Mouse (Mus musculus): ENCODE measurements around the gene Olfr824. TPM values are rescaled to one million over a fixed set of nuclear protein-coding genes. Genes with fewer than 3 reads are reported as not detected.

Gene Olfr824
- polyA plus RNA-seq, 1 experiment from 2014 or later = not detected

Other genes starting within 250 kb of the Olfr824 start
- gene Olfr815, start 224.1 kb downstream of the Olfr824 start, polyA plus RNA-seq (2015; fragmentation: Nextera tagmentation; extraction: Ambion mirVana) = not detected in 2 replicates
- gene Olfr816, start 214.4 kb downstream of the Olfr824 start, polyA plus RNA-seq (2015; fragmentation: Nextera tagmentation; extraction: Ambion mirVana) = not detected in 2 replicates
- not detected in 2 replicates for gene Olfr818, start 180.9 kb downstream of the Olfr824 start, polyA plus RNA-seq (2015; fragmentation: Nextera tagmentation; extraction: Ambion mirVana)
- gene Olfr819, start 162.7 kb downstream of the Olfr824 start, polyA plus RNA-seq (2015; fragmentation: Nextera tagmentation; extraction: Ambion mirVana) = not detected in 2 replicates
- gene Olfr247, start 153.9 kb downstream of the Olfr824 start, polyA plus RNA-seq (2015; fragmentation: Nextera tagmentation; extraction: Ambion mirVana) = not detected in 2 replicates
- gene Gm10310, start 144.9 kb downstream of the Olfr824 start, polyA plus RNA-seq (2015; fragmentation: Nextera tagmentation; extraction: Ambion mirVana) = not detected in 2 replicates
- gene Olfr820, start 117.4 kb downstream of the Olfr824 start, polyA plus RNA-seq (2015; fragmentation: Nextera tagmentation; extraction: Ambion mirVana) = not detected in 2 replicates
- not detected in 2 replicates for gene Olfr821, start 99.7 kb downstream of the Olfr824 start, polyA plus RNA-seq (2015; fragmentation: Nextera tagmentation; extraction: Ambion mirVana)
- not detected in 2 replicates for gene Olfr822, start 58.8 kb downstream of the Olfr824 start, polyA plus RNA-seq (2015; fragmentation: Nextera tagmentation; extraction: Ambion mirVana)
- gene Olfr823, start 14.6 kb downstream of the Olfr824 start, polyA plus RNA-seq (2015; fragmentation: Nextera tagmentation; extraction: Ambion mirVana) = not detected in 2 replicates
- gene Olfr825, start 36.8 kb upstream of the Olfr824 start, polyA plus RNA-seq (2015; fragmentation: Nextera tagmentation; extraction: Ambion mirVana) = not detected in 2 replicates
- not detected in 2 replicates for gene Olfr826, start 54.2 kb upstream of the Olfr824 start, polyA plus RNA-seq (2015; fragmentation: Nextera tagmentation; extraction: Ambion mirVana)
- gene Olfr827, start 84.4 kb upstream of the Olfr824 start, polyA plus RNA-seq (2015; fragmentation: Nextera tagmentation; extraction: Ambion mirVana) = not detected in 2 replicates
- gene Neurod4, start 150.2 kb upstream of the Olfr824 start, polyA plus RNA-seq (2015; fragmentation: Nextera tagmentation; extraction: Ambion mirVana) = 4.2 and 5.4 TPM in 2 replicates
- not detected in 2 replicates for gene Tespa1, start 192.9 kb upstream of the Olfr824 start, polyA plus RNA-seq (2015; fragmentation: Nextera tagmentation; extraction: Ambion mirVana)